ENCODE assay signal across 8 mouse cellular contexts in the genomic region with DNA sequence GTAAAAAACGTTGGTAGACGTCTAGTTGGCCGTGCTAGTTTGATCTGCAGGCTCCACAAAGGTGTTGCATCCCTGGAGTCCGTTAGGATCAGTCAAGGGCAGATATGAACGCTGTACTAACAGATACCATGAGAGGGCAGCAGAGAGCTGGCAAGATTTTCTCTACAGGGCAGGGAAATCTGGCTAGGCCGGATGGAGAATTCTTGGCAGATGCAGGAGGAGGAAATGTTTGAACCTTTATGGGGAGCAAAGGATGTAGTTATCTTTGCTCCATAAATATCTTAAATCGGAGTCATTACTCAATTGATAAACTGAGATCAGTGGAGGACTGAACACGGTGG.
DNase-seq lines count a peak whose midpoint lies in the region; ATAC-seq lines count a peak whose summit lies in the region.

No protein-coding gene starts in this region.

- ATAC-seq in forebrain, embryonic 15.5 days (replicated peaks), result peak; percentile 89
- ATAC-seq in lung, embryonic 15.5 days (ENCODE audit: borderline replicate concordance, extremely low read depth, low FRiP score, low TSS enrichment), result 0 out of 2 replicates have a peak, but pooled peaks have one; percentile 27

- no peaks in the 10 kb centered on the region for H3K9me3 ChIP-seq in forebrain, embryonic 15.5 days
- no peaks in the 10 kb centered on the region for H3K9me3 ChIP-seq in hindbrain, embryonic 10.5 days
- no peaks in the 10 kb centered on the region for H3K9me3 ChIP-seq in lung, embryonic 15.5 days

- peak; percentile 43 for DNase-seq in Muller cell, postnatal 12 days (ENCODE audit: inconsistent ontology term)
- peak; percentile 54 for DNase-seq in cerebellum, adult 11 months
- DNase-seq in hindbrain, embryonic 10.5 days (ENCODE audit: low spot score), result peak; percentile 74
- peak; percentile 51 to 90 for DNase-seq in layer of hippocampus, adult 18-20 months (ENCODE audit: low spot score in 2 of 2)
- DNase-seq in ovary, postnatal 36 days (ENCODE audit: low spot score), result peak; percentile 38
- peak; percentile 43 to 72 for DNase-seq in urinary bladder, postnatal 4 days (ENCODE audit: low spot score in 2 of 2)

- WGBS in forebrain, embryonic 15.5 days, result 16% methylated on average over 8 of the region's 8 CpGs
- 32% methylated on average over 8 of the region's 8 CpGs for WGBS in hindbrain, embryonic 10.5 days
- WGBS in lung, embryonic 15.5 days, result 6% methylated on average over 8 of the region's 8 CpGs

- no peaks in the 10 kb centered on the region for H3K4me1 ChIP-seq in forebrain, embryonic 15.5 days
- no peaks in the 10 kb centered on the region for H3K4me1 ChIP-seq in hindbrain, embryonic 10.5 days (replicated peaks)
- H3K4me1 ChIP-seq in lung, embryonic 15.5 days, result no peaks in the 10 kb centered on the region

- H3K36me3 ChIP-seq in forebrain, embryonic 15.5 days, result no peaks in the 10 kb centered on the region
- H3K36me3 ChIP-seq in hindbrain, embryonic 10.5 days, result no peaks in the 10 kb centered on the region
- no peaks in the 10 kb centered on the region for H3K36me3 ChIP-seq in lung, embryonic 15.5 days

- H3K4me3 ChIP-seq in forebrain, embryonic 15.5 days, result no peak overlapping the region
- no peak overlapping the region for H3K4me3 ChIP-seq in hindbrain, embryonic 10.5 days
- H3K4me3 ChIP-seq in lung, embryonic 15.5 days, result no peak overlapping the region

- H3K9ac ChIP-seq in forebrain, embryonic 15.5 days (replicated peaks), result no peak overlapping the region
- no peak overlapping the region for H3K9ac ChIP-seq in lung, embryonic 15.5 days

- H3K4me2 ChIP-seq in forebrain, embryonic 15.5 days (replicated peaks), result no peak overlapping the region
- no peak overlapping the region for H3K4me2 ChIP-seq in lung, embryonic 15.5 days

- no peaks in the 10 kb centered on the region for H3K27me3 ChIP-seq in forebrain, embryonic 15.5 days
- no peaks in the 10 kb centered on the region for H3K27me3 ChIP-seq in hindbrain, embryonic 10.5 days (ENCODE audit: insufficient read depth, poor library complexity, severe bottlenecking)
- H3K27me3 ChIP-seq in lung, embryonic 15.5 days, result no peaks in the 10 kb centered on the region

- no peak overlapping the region for H3K27ac ChIP-seq in forebrain, embryonic 15.5 days (replicated peaks)
- H3K27ac ChIP-seq in hindbrain, embryonic 10.5 days, result no peak overlapping the region
- no peak overlapping the region for H3K27ac ChIP-seq in lung, embryonic 15.5 days
